Mouse (Mus musculus) small intestine, adult 2 months (tissue): ENCODE results near the gene Tanc2. TPM values are rescaled to one million over a fixed set of nuclear protein-coding genes. Genes with fewer than 3 reads are reported as not detected.

Experiments
- H3K27ac ChIP-seq: fragments of 200-500 bp; 2 replicates; pipeline ENCODE4 v1.5.1; 2012; ENCODE audit warnings: low read depth, low read length, control low read depth, inconsistent platforms; ENCODE audit not compliant: insufficient read depth
- H3K27me3 ChIP-seq: fragments of 200-500 bp; 2 replicates; pipeline ENCODE4 v1.6.1; 2012; ENCODE audit warnings: mild to moderate bottlenecking, moderate library complexity, low read length, inconsistent platforms; ENCODE audit not compliant: control insufficient read depth, insufficient read depth
- H3K36me3 ChIP-seq: fragments of 200-500 bp; 2 replicates; pipeline ENCODE4 v1.6.1; 2012; ENCODE audit warnings: mild to moderate bottlenecking, low read length, control low read depth, inconsistent platforms; ENCODE audit not compliant: control insufficient read depth, insufficient read depth
- H3K4me1 ChIP-seq: fragments of 200-500 bp; 2 replicates; pipeline ENCODE4 v1.6.1; 2012; ENCODE audit warnings: low read length, inconsistent platforms, mixed read lengths; ENCODE audit not compliant: control insufficient read depth, insufficient read depth, insufficient read length
- H3K4me3 ChIP-seq: fragments of 200-500 bp; 2 replicates; pipeline ENCODE4 v1.5.1; 2012; ENCODE audit warnings: low read depth, mild to moderate bottlenecking, control low read depth, inconsistent platforms, low read length, moderate library complexity
- CTCF ChIP-seq: fragments of 200-500 bp; IDR thresholded peaks from 2 replicates; pipeline ENCODE4 v1.5.1; 2012; ENCODE audit warnings: low read depth, mild to moderate bottlenecking, control low read depth, inconsistent platforms, low read length, moderate library complexity, mixed read lengths; ENCODE audit not compliant: insufficient replicate concordance, insufficient read length; ENCODE audit errors: extremely low read depth
- POLR2A ChIP-seq: fragments of 200-500 bp; IDR thresholded peaks from 2 replicates; pipeline ENCODE4 v1.6.1; 2012; ENCODE audit warnings: low read depth, mild to moderate bottlenecking, control low read depth, inconsistent platforms, low read length, moderate library complexity
- WGBS: fragments of 180-500 bp; shearing (Covaris S2); methylation state at CpG from one replicate; pipeline ENCODE4 v1.1.7; 2018; 5-methylcytosine and 5-hydroxymethylcytosine counted together
- polyA plus RNA-seq: library from polyadenylated mRNA; depleted of rRNA; stranded (reverse); fragments of >200 nt; gene quantifications from 2 replicates; pipeline ENCODE4 v1.2.3, GENCODE M21; 2012; rRNA removed

The Tanc2 gene
- polyA plus RNA-seq, 1 experiment = 2.1 TPM

- no peak for TF ChIP-seq POLR2A
- TF ChIP-seq CTCF = no peak
- no peaks in the 10 kb centered on the region for H3K27me3 ChIP-seq
These were observed 388.8 kb downstream of the Tanc2 start for GRCm38 (mm10) chr11:105978634-105979033.

More at GRCm38 (mm10) chr11:105978634-105979033, 388.8 kb downstream of the Tanc2 start:
- 0 out of 2 replicates have a peak overlapping the region, but pooled peaks have one; percentile 12 for H3K27ac ChIP-seq
- 55% methylated on average over 5 of the region's 5 CpGs for WGBS
- no peaks in the 10 kb centered on the region; the same call in 1 of the 2 replicates for H3K4me1 ChIP-seq
- no peak overlapping the region for H3K4me3 ChIP-seq
- peaks cover 67% of the 10 kb centered on the region for H3K36me3 ChIP-seq

Other genes with a start within 250 kb of the Tanc2 start
- not detected in 2 replicates for gene March10, start 133.3 kb upstream of the Tanc2 start, polyA plus RNA-seq